Mouse (Mus musculus) cerebellum, postnatal 4 days (tissue): ENCODE measurements at regions not wholly inside any gene's neighbourhood (a gene's known extent, or its start where the extent isn't known, plus 50 kb on each side); places are given as distances from the start of the nearest gene placed in this dataset.
"Not testable (repeated sequence)": the region's sequence is repeated elsewhere in the genome, so short reads cannot be mapped to it uniquely, and the experiment has no call there.

Experiments
- DNase-seq, 2 experiments: peaks; one replicate each; pipeline ENCODE4 v3.0.0; 2022; ENCODE audit warnings: low spot score in 2 of 2, mixed read lengths in 1 of 2

- no peak for DNase-seq
These were observed 583.8 kb upstream of the Brinp3 start for GRCm38 (mm10) chr1:145910637-145911369.

GRCm38 (mm10) chr1:145935798-145936197 is 558.8 kb upstream of the Brinp3 start:
- no peak for DNase-seq

- not testable (repeated sequence) for DNase-seq
These were observed 536.8 kb upstream of the Brinp3 start for GRCm38 (mm10) chr1:145957762-145958161.

- DNase-seq, result no peak
These were observed 532.3 kb upstream of the Brinp3 start for GRCm38 (mm10) chr1:145962303-145962702.

- no peak for DNase-seq
These were observed 526.5 kb upstream of the Brinp3 start for GRCm38 (mm10) chr1:145968026-145968425.

GRCm38 (mm10) chr1:145972416-145972815 is 522.1 kb upstream of the Brinp3 start:
- no peak for DNase-seq

- DNase-seq, result no peak
These were observed 492.6 kb upstream of the Brinp3 start for GRCm38 (mm10) chr1:146002010-146002409.

GRCm38 (mm10) chr1:146015075-146015474 is 479.5 kb upstream of the Brinp3 start:
- no peak for DNase-seq

GRCm38 (mm10) chr1:146026660-146027059 is 467.9 kb upstream of the Brinp3 start:
- DNase-seq, result no peak

GRCm38 (mm10) chr1:146027650-146028049 is 466.9 kb upstream of the Brinp3 start:
- peak in 1 of 2 experiments; percentile 63 for DNase-seq

GRCm38 (mm10) chr1:146032396-146032795 is 462.2 kb upstream of the Brinp3 start:
- not testable (repeated sequence) for DNase-seq

GRCm38 (mm10) chr1:146032926-146033325 is 461.6 kb upstream of the Brinp3 start:
- not testable (repeated sequence) for DNase-seq

- no peak for DNase-seq
These were observed 442.1 kb upstream of the Brinp3 start for GRCm38 (mm10) chr1:146052504-146052903.
